Mouse (Mus musculus): ENCODE data around the gene Heg1. TPM values are rescaled to one million over a fixed set of nuclear protein-coding genes. Genes with fewer than 3 reads are reported as not detected.

Gene Heg1
- polyA plus RNA-seq, 1 experiment from 2014 or later: 37.7 TPM

DNA sequence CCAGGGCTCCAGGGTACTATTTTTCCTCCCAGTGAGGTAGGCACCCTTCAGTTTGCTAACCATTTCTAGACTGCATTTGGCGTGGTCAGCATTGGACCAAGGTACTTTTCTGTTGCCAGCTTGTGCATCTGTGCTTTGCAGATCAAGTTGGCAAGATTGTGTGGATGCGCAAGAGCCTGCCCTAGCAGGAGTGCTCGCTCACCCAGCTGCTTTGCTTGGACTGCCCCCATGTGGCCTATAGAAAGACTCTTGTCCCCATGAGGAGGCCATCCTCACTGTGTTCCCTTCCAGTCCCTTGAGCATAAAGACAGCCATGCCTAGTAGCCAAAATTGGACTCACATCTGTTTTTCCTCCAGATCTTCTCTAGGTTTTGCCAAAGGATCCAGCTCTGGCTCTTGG lies 55.6 kb downstream of the Heg1 start:
- Histone ChIP-seq H3K4me3 (replicated peaks) (no peak overlapping the region), H3K27ac (peak overlapping the region; percentile 42; the same call in 1 of the 2 replicates), H3K4me1 (peaks cover 69% of the 10 kb centered on the region), H3K9me3 (no peaks in the 10 kb centered on the region), H3K27me3 (no peaks in the 10 kb centered on the region), H3K9ac (no peak overlapping the region), H3K36me3 (replicated peaks) (peaks cover 41% of the 10 kb centered on the region), H3K4me2 (no peak overlapping the region)
- WGBS: 41% methylated on average over 3 of the region's 3 CpGs
- ATAC-seq (ENCODE audit: low FRiP score): peak; percentile 62; the same call in 1 of the 2 replicates

DNA sequence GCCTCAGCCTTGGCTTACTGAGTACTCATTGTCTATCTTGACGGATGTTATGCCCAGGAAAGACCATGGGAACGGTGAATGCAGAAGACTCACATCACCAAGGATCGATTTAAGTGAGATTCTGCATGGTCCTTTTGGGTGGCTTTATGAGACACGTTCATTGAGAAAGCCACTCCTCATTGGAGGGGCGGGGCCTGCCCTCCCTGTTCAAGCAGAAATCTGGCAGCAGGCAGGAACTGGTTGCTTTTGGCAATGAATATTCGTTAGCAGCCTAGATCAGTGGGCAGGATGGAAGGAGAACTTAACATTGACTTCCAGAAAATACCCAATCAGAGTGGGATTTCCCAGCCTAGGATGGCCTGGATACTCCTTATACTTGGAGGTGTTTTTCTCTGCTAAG lies 56.2 kb downstream of the Heg1 start:
- no peak overlapping the region for H3K4me2 ChIP-seq
- no peak overlapping the region for H3K9ac ChIP-seq
- peaks cover 41% of the 10 kb centered on the region for H3K36me3 ChIP-seq (replicated peaks)
- no peak for ATAC-seq (ENCODE audit: low FRiP score)
- H3K9me3 ChIP-seq: no peaks in the 10 kb centered on the region
- peak overlapping the region; percentile 59; the same call in 1 of the 2 replicates for H3K27ac ChIP-seq
- no peak overlapping the region for H3K4me3 ChIP-seq (replicated peaks)
- no peaks in the 10 kb centered on the region for H3K27me3 ChIP-seq
- WGBS: 58% methylated on average over 6 of the region's 6 CpGs
- H3K4me1 ChIP-seq: peaks cover 63% of the 10 kb centered on the region

DNA sequence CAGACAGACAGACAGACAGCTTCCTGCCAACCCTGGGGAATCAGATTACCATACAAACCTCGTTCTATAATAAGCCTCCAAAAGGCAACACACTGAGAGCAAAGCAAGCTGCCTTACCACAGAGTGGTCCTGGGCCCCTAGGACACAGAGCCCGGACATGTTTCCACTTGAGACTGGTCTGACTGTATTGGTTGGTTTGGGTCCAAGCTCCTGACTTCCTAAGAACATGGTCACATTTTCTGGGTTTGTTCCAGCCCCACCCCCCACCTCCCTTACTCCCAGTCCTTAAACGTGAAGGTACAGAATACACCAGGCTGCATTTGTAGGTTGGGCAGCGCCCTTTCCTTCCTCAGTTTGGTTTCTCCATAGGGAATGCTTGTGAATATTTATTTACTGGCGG lies 57.6 kb downstream of the Heg1 start:
- Histone ChIP-seq H3K4me2 (no peak overlapping the region), H3K4me3 (replicated peaks) (no peak overlapping the region), H3K27ac (peak overlapping the region; percentile 59), H3K9ac (no peak overlapping the region), H3K36me3 (replicated peaks) (peaks cover 45% of the 10 kb centered on the region), H3K27me3 (no peaks in the 10 kb centered on the region), H3K4me1 (peaks cover 51% of the 10 kb centered on the region), H3K9me3 (no peaks in the 10 kb centered on the region)
- ATAC-seq (ENCODE audit: low FRiP score): no peak
- 65% methylated on average over 5 of the region's 5 CpGs for WGBS

DNA sequence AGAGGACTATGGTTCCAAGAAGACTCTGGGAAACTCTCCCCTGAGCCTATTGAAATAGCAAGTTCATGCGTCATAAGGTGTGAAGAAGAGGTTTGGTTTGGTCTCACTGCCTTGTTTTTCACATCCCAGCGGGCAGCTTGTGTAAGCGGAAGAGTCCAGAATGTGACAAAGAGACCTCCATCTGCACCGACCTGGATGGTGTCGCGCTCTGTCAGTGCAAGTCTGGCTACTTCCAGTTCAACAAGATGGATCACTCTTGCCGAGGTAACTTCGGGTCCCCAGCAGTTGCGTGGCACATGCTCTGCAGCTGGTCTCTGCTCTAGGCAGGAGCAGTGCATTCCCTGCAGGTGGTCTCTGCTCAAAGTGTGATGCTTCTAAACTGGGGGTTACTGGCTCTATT lies 58.1 kb downstream of the Heg1 start:
- H3K4me1 ChIP-seq: peaks cover 46% of the 10 kb centered on the region
- peaks cover 48% of the 10 kb centered on the region for H3K36me3 ChIP-seq (replicated peaks)
- 0 out of 2 replicates have a peak overlapping the region, but pooled peaks have one; percentile 59 for H3K27ac ChIP-seq

DNA sequence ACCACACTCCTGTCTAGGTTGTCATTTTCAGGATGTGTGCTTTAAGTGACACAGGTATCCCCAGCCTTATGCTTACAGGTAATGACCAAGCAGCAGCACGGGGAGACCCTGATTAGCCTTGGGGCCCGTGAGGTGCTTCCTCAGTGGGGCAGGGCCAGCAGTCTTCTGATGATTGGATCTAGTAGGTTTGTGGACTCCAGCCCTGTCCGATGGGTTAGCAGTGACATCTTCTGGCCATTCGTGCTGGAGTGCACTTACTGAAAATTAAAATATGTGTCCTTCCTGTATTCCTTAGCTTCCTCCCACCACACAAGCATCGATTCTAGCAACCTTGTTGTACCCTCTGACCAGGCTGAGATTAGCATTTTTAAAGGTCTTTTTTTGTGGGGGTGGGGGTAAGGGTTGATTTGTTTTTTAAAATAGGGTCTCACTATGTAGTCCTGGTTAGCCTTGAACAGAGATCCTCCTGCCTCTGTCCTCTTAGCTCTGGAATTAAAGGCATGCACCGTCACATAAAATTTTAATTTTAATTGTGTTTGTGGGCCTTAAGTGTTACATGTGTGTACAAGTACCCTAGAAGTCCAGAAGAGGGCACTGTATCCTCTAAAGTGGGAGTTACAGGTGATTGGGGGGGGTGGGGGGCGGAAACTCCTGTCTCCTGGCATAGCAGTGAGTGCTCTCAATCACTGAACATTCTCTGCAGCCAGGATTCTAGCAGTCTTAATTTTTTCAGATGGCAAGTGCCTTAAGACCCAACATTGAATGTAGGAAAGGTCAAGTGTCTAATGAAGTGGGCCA lies 60.7 kb downstream of the Heg1 start:
- Histone ChIP-seq H3K4me2 (no peak overlapping the region), H3K36me3 (replicated peaks) (peaks cover 60% of the 10 kb centered on the region), H3K4me1 (peaks cover 25% of the 10 kb centered on the region), H3K4me3 (replicated peaks) (no peak overlapping the region), H3K9ac (no peak overlapping the region), H3K9me3 (no peaks in the 10 kb centered on the region), H3K27ac (no peak overlapping the region), H3K27me3 (no peaks in the 10 kb centered on the region)
- peak; percentile 53 for ATAC-seq (ENCODE audit: low FRiP score)
- WGBS: 57% methylated on average over 7 of the region's 7 CpGs

More for the DNA sequence above, 58.1 kb downstream of the Heg1 start:
- no peak overlapping the region for H3K4me3 ChIP-seq (replicated peaks)
- no peak for ATAC-seq (ENCODE audit: low FRiP score)
- WGBS: 85% methylated on average over 9 of the region's 9 CpGs
- H3K9me3 ChIP-seq: no peaks in the 10 kb centered on the region
- no peak overlapping the region for H3K4me2 ChIP-seq
- H3K9ac ChIP-seq: no peak overlapping the region
- H3K27me3 ChIP-seq: no peaks in the 10 kb centered on the region

DNA sequence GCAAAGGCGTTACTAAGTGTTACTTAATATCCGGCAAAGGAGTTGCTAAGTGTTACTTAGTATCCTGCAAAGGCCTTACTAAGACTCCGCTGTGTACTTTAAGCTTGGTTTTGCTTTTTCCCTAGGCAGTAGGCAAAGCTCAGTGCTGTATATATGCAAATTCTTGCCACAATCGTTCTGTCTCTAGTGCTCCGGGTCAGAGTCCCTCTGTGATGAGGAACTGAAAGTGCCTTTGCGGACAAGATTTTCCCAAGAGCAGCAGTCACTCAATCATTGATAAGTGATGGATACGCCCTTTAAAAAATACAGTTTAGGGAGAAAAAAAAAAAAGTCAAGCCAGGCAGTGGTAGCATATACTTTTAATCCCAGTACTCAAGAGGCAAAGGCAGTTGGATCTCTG lies 61.3 kb downstream of the Heg1 start:
- Histone ChIP-seq H3K4me2 (no peak overlapping the region), H3K36me3 (replicated peaks) (peaks cover 63% of the 10 kb centered on the region)

DNA sequence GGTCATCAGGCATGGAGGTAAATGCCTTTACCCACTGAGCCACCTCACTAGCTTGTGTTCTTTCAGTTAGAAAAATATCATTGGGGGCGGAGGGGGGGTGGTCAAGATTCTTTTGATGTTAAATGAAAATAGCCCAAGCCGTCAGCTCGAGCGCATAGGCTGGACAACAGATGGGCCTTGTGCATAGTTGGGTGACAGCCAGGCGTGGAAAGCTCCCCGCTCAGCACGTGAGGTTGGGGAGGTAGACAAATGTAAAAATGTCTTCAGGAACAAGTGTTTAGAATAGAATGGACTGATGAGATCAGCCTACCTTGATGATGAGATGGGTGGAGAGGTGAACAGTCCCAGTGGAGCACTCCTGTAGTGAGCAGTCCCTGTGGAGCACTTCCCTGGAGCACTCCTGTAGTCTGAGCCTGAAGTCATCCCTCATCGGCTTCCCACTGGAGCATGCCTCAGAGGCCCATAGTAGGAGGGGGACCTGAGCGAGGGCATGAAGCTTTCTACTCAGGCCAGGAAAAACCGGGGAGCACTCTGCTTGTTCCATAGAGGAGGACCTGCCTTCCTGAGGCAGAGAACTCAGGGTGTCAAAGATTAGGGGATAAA lies 62.0 kb downstream of the Heg1 start:
- ATAC-seq (ENCODE audit: low FRiP score): no peak
- no peaks in the 10 kb centered on the region for H3K27me3 ChIP-seq
- H3K36me3 ChIP-seq (replicated peaks): peaks cover 70% of the 10 kb centered on the region
- WGBS: 87% methylated on average over 10 of the region's 10 CpGs
- H3K27ac ChIP-seq: no peak overlapping the region
- H3K9ac ChIP-seq: no peak overlapping the region
- no peak overlapping the region for H3K4me2 ChIP-seq
- no peak overlapping the region for H3K4me3 ChIP-seq (replicated peaks)
- H3K9me3 ChIP-seq: no peaks in the 10 kb centered on the region
- H3K4me1 ChIP-seq: peaks cover 12% of the 10 kb centered on the region

More for the DNA sequence above, 61.3 kb downstream of the Heg1 start:
- WGBS: 83% methylated on average over 7 of the region's 7 CpGs
- Histone ChIP-seq H3K27ac (no peak overlapping the region), H3K4me3 (replicated peaks) (no peak overlapping the region), H3K9ac (no peak overlapping the region), H3K27me3 (no peaks in the 10 kb centered on the region), H3K4me1 (peaks cover 20% of the 10 kb centered on the region), H3K9me3 (no peaks in the 10 kb centered on the region)
- no peak for ATAC-seq (ENCODE audit: low FRiP score)

DNA sequence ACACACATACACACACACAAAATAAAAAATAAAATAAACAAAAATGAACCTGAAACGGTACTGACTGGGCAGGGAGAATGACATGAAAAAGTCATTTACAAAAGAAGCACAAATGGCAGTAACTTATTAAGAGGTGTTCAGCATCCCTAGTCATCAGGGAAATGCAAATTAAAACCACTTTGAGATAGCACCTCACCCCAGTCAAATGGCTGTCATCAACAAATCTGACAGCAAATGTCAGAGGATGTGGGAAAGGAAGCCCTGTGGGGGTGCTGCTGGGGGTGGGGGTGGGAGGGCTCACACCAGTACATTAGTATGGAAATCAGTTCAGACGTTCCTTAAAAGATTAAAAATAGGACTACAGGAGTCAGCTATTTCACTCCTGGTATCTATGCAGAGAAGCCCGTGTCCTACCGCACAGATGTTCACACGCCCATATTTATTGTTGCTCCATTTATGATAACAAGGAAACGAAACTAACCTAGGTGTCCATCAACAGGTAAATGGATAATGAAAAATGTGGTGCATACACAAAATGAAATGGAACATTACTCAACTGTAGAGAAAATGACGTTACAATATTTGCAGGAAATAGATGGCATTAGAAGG lies 63.3 kb downstream of the Heg1 start:
- Histone ChIP-seq H3K4me3 (replicated peaks) (no peak overlapping the region), H3K27ac (no peak overlapping the region), H3K36me3 (replicated peaks) (peaks cover 68% of the 10 kb centered on the region), H3K27me3 (no peaks in the 10 kb centered on the region), H3K9ac (no peak overlapping the region), H3K9me3 (no peaks in the 10 kb centered on the region), H3K4me2 (no peak overlapping the region), H3K4me1 (no peaks in the 10 kb centered on the region)
- WGBS: 78% methylated on average over 7 of the region's 7 CpGs
- no peak for ATAC-seq (ENCODE audit: low FRiP score)

DNA sequence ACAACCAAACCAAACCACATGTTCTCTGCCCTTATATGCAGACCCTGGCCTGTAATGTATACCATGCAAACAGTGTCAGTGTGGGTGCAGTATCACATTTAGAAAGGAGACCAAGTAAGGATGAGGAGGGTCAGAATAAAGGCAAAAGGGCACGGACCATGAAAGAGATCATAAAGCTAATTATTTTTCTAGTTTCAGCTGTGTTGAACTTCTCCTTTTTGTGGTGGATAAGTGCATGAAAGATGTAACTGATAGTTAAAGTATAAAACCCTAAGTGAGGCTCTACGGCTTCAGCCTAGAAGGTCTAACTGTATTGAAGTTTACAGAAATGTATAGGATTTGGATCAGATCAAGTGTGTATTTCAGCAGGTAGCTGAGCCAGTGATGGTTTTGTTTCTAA lies 63.8 kb downstream of the Heg1 start:
- peaks cover 65% of the 10 kb centered on the region for H3K36me3 ChIP-seq (replicated peaks)
- H3K9me3 ChIP-seq: no peaks in the 10 kb centered on the region
- no peaks in the 10 kb centered on the region for H3K4me1 ChIP-seq
- WGBS: 94% methylated on average over 2 of the region's 2 CpGs
- H3K27me3 ChIP-seq: no peaks in the 10 kb centered on the region
- no peak overlapping the region for H3K9ac ChIP-seq
- no peak overlapping the region for H3K4me3 ChIP-seq (replicated peaks)
- H3K4me2 ChIP-seq: no peak overlapping the region
- H3K27ac ChIP-seq: no peak overlapping the region
- no peak for ATAC-seq (ENCODE audit: low FRiP score)

DNA sequence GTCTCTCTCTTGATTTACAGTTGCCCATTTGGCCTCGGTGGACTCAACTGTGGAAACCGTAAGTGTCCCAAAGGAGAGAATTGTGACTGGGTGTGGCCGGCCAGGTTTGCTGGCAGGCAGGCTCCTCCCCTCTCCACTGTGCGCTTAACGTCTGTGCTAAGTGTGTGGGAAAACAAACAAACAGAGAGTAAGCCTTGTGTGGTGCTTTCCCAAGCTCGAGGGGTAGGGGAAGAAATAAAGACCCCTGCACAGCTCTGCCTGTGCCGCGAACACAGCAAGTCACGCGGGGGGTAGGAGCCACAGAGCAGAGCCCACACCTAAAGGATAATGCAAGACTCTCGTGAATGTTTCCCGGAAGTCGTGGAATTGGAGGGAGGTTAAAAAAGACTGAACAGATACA lies 67.0 kb downstream of the Heg1 start:
- peaks cover 79% of the 10 kb centered on the region for H3K36me3 ChIP-seq (replicated peaks)

DNA sequence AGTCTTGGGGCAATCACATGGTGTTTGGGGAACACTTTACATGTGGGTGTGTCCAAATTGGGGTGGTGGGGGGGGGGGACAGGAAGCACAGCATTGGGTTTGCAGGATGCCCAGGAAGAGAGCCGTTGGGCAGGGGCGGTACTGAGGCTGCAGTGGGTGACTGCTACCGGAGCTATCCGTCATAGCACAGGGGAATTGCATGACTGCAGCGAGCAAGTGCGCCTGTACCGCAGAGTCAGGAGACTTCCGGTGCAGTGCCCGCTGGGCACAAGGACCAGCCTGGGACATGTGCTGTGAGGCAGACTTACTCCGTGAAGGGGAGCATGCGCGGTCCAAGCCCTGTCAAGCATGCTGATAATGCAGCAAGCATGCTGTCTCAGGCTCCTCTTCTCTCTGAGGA lies 67.4 kb downstream of the Heg1 start:
- no peak for ATAC-seq (ENCODE audit: low FRiP score)
- H3K9me3 ChIP-seq: no peaks in the 10 kb centered on the region
- no peak overlapping the region for H3K27ac ChIP-seq
- no peak overlapping the region for H3K4me2 ChIP-seq
- no peak overlapping the region for H3K4me3 ChIP-seq (replicated peaks)
- H3K27me3 ChIP-seq: no peaks in the 10 kb centered on the region
- 77% methylated on average over 12 of the region's 12 CpGs for WGBS
- no peaks in the 10 kb centered on the region for H3K4me1 ChIP-seq
- H3K9ac ChIP-seq: no peak overlapping the region
- peaks cover 79% of the 10 kb centered on the region for H3K36me3 ChIP-seq (replicated peaks)

More for the DNA sequence above, 67.0 kb downstream of the Heg1 start:
- no peaks in the 10 kb centered on the region for H3K9me3 ChIP-seq
- H3K4me3 ChIP-seq (replicated peaks): no peak overlapping the region
- ATAC-seq (ENCODE audit: low FRiP score): no peak
- no peak overlapping the region for H3K9ac ChIP-seq
- H3K27me3 ChIP-seq: no peaks in the 10 kb centered on the region
- 51% methylated on average over 13 of the region's 13 CpGs for WGBS
- H3K4me2 ChIP-seq: no peak overlapping the region
- no peaks in the 10 kb centered on the region for H3K4me1 ChIP-seq
- no peak overlapping the region for H3K27ac ChIP-seq

DNA sequence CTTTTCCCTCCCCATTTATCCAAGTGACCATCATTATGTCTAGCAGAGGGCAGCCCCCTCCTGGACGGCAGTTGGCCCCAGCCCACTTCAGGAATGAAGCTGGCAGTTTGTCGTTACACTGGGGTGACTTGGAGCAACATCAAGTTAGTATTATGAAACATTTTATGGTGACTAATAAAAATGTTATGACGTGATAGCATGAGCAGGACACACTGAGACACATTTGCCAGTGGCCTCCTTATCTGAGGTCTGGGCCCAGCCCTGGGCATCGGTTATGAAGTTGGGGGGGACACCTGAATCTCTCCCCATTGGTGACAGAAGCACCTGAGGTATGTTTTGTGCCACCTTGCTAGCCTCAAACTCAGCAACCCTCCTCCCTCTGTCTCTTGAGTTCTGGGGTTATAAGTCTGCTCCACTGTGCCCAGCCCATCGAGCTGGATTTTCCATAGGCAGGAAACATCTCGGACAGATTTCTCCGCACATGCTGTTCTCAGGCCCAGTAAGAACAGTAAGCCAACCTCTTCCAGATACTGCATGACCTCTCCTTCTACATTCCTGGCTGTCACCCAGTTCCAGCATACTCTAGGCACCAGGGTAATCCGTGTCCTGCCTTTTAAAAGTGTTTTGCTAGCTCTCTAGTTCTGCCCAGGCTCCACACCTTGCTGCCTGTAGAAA lies 68.9 kb downstream of the Heg1 start:
- Histone ChIP-seq H3K36me3 (replicated peaks) (peaks cover 82% of the 10 kb centered on the region), H3K4me3 (replicated peaks) (no peak overlapping the region), H3K27ac (no peak overlapping the region), H3K27me3 (no peaks in the 10 kb centered on the region), H3K9me3 (no peaks in the 10 kb centered on the region), H3K4me1 (no peaks in the 10 kb centered on the region), H3K4me2 (no peak overlapping the region), H3K9ac (no peak overlapping the region)
- no peak for ATAC-seq (ENCODE audit: low FRiP score)
- 89% methylated on average over 8 of the region's 8 CpGs for WGBS

Measured in forebrain, embryonic 12.5 days (tissue).